Mouse (Mus musculus): ENCODE results near the gene Vkorc1l1. TPM values are rescaled to one million over a fixed set of nuclear protein-coding genes. Genes with fewer than 3 reads are reported as not detected.

The Vkorc1l1 gene
- polyA plus RNA-seq, 1 experiment = 19.5 TPM

DNA sequence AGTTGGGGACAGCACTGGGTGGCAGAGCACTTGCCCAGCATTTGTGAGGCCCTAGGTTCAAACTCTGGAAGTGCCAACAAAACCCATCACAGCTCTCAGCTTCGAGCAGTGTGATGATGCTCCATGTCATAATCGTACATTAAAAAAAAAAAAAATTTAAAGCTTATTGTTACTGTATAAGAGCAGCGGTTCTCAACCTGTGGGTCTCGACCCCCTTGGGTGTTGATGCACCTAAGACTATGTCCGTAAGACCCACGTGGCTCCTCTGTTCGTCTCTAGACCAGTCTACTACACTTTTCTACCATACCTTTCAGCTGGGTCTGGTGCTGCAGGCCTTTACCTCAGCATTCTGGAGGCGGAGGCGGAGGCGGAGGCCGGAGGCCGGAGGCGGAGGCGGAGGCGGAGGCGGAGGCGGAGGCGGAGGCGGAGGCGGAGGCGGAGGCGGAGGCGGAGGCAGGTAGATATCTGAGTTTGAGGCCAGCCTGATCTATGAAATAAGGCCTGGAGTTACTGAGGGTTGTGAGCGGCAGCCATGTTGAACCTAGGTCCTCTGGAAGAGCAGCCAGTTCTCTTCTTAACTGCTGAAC, 23.6 kb upstream of the Vkorc1l1 start:
- TF ChIP-seq POLR2A (IDR thresholded peaks at IDR 0.05; ENCODE audit: borderline replicate concordance, extremely low read depth, low read depth, low read length) (no peak), CTCF (IDR thresholded peaks at IDR 0.05; ENCODE audit: insufficient read depth, low read length) (no peak)
- no peak for DNase-seq
- WGBS = 88% methylated on average over 24 of the region's 24 CpGs
- no peaks in the 10 kb centered on the region for H3K4me1 ChIP-seq (ENCODE audit: control insufficient read depth, insufficient read depth, low read length)
- H3K4me3 ChIP-seq (replicated peaks; ENCODE audit: extremely low read depth, low read depth, low read length) = no peak overlapping the region

DNA sequence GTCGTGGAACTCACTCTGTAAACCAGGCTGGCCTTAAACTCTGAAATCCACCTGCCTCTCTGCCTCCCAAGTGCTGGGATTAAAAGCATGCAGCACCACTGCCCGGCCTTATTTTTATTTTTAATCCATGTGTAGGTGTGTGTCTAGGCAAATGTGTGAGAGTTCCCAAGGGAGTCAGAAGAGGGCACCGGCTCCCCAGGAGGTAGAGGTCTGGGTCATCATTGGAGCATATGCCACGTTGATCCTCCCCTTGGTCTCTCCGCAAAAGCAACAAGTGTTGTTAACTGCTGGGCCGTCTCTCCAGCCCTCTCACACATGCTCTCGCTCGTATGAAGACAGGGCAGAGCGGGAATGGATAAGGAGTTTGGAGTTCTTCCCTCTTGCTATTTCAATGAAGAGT, 23.0 kb upstream of the Vkorc1l1 start:
- 70% methylated on average over 9 of the region's 9 CpGs for WGBS
- no peak for DNase-seq
- no peak overlapping the region for H3K4me3 ChIP-seq (replicated peaks; ENCODE audit: extremely low read depth, low read depth, low read length)
- TF ChIP-seq POLR2A (IDR thresholded peaks at IDR 0.05; ENCODE audit: borderline replicate concordance, extremely low read depth, low read depth, low read length) (no peak), CTCF (IDR thresholded peaks at IDR 0.05; ENCODE audit: insufficient read depth, low read length) (no peak)
- no peaks in the 10 kb centered on the region for H3K4me1 ChIP-seq (ENCODE audit: control insufficient read depth, insufficient read depth, low read length)

DNA sequence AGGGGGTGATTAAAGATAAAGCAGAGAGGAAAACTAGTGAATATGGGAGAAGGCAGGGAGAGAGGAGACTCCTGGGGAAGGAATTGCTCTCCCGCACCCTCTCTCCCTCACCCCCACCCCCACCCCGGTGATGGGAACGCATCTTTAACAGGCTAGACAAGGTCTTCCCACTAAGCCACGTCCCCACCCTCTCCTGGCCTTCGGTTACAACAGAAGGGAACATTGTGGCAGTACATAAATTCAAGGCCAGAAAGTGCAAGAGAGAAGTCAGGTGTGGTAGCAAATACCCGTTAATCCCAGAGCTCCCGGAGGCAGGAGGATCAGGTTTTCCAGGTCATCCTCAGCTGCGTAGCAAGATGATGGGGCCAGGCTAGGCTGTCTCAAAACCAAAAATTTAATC, 22.4 kb upstream of the Vkorc1l1 start:
- Histone ChIP-seq H3K4me1 (ENCODE audit: control insufficient read depth, insufficient read depth, low read length) (no peaks in the 10 kb centered on the region), H3K4me3 (replicated peaks; ENCODE audit: extremely low read depth, low read depth, low read length) (no peak overlapping the region)
- no peak for TF ChIP-seq CTCF (IDR thresholded peaks at IDR 0.05; ENCODE audit: insufficient read depth, low read length)
- no peak for TF ChIP-seq POLR2A (IDR thresholded peaks at IDR 0.05; ENCODE audit: borderline replicate concordance, extremely low read depth, low read depth, low read length)
- 62% methylated on average over 8 of the region's 8 CpGs for WGBS
- no peak for DNase-seq

DNA sequence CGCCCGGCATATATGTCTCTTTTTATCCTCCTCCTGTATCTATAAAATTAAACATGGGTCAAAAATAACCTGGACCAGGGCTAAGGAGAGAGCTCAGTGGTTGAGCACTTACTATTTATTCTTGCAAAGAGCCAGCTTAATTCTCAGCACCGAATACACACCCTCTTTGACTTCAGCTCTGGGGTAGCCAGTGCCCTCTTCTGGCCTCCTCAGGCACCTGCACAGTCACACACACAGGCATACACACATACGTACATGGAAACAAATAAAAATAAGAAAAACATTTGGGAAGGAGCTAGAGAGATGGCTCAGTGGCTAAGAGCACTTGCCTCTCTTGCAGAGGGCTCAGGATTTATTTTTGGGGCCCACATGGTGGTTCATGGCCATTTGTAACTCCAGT, 19.8 kb upstream of the Vkorc1l1 start:
- Histone ChIP-seq H3K4me3 (replicated peaks; ENCODE audit: extremely low read depth, low read depth, low read length) (no peak overlapping the region), H3K4me1 (ENCODE audit: control insufficient read depth, insufficient read depth, low read length) (no peaks in the 10 kb centered on the region)
- TF ChIP-seq CTCF (IDR thresholded peaks at IDR 0.05; ENCODE audit: insufficient read depth, low read length) (no peak), POLR2A (IDR thresholded peaks at IDR 0.05; ENCODE audit: borderline replicate concordance, extremely low read depth, low read depth, low read length) (no peak)
- WGBS = 95% methylated on average over 4 of the region's 4 CpGs
- DNase-seq = no peak

DNA sequence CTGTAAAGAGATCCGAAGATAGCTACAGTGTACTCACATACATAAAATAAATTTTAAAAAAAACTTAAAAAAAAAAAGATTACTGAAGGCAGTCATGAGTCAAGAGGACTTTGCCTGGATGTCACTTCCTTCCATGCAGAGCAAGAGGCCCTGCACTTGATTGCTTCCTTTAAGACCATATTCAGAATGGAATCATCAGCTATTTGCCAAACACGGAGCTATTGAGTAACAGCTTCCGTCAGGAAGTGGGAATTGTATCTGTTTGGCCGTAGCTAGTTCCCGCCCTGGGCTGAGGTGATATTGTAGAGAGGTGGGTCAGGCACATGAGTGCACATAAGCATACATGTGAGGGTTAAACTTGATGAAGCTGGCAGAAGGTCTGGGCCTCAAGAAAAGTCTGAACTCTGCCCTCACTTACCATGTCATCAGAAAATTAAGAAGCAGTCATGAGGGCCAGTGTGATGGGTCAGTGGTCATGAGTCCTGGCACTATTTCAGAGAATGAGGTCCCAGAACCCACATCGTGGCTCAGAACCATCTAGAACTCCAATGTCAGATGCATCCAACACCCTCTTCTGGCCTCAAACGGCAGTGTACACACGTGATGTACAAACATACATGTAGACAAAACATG, 16.8 kb upstream of the Vkorc1l1 start:
- WGBS = 56% methylated on average over 8 of the region's 8 CpGs
- no peak overlapping the region for H3K4me3 ChIP-seq (replicated peaks; ENCODE audit: extremely low read depth, low read depth, low read length)
- H3K4me1 ChIP-seq (ENCODE audit: control insufficient read depth, insufficient read depth, low read length) = no peaks in the 10 kb centered on the region; the same call in 1 of the 2 replicates
- TF ChIP-seq CTCF (IDR thresholded peaks at IDR 0.05; ENCODE audit: insufficient read depth, low read length) = no peak
- TF ChIP-seq POLR2A (IDR thresholded peaks at IDR 0.05; ENCODE audit: borderline replicate concordance, extremely low read depth, low read depth, low read length) = no peak
- no peak for DNase-seq

DNA sequence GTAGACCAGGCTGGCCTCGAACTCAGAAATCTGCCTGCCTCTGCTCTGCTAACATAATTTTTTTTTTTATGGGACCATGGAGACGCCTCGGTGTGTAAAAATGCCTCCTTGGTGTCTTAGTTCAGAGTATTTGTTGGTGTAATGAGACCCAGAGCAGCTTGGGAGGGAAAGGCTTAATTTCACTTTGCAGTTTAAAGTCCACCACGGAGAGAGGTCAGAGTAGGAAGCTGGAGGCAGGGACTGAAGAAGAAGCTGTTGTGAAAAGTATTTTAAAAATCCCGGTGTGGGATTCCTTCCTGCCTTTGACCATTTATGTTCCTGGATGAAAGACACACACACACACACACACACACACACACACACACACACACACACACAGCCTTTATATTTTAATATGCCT, 15.8 kb upstream of the Vkorc1l1 start:
- H3K4me3 ChIP-seq (replicated peaks; ENCODE audit: extremely low read depth, low read depth, low read length) = no peak overlapping the region
- no peak for DNase-seq
- WGBS = 61% methylated on average over 5 of the region's 5 CpGs
- TF ChIP-seq CTCF (IDR thresholded peaks at IDR 0.05; ENCODE audit: insufficient read depth, low read length) (no peak), POLR2A (IDR thresholded peaks at IDR 0.05; ENCODE audit: borderline replicate concordance, extremely low read depth, low read depth, low read length) (no peak)
- H3K4me1 ChIP-seq (ENCODE audit: control insufficient read depth, insufficient read depth, low read length) = no peaks in the 10 kb centered on the region; the same call in 1 of the 2 replicates

DNA sequence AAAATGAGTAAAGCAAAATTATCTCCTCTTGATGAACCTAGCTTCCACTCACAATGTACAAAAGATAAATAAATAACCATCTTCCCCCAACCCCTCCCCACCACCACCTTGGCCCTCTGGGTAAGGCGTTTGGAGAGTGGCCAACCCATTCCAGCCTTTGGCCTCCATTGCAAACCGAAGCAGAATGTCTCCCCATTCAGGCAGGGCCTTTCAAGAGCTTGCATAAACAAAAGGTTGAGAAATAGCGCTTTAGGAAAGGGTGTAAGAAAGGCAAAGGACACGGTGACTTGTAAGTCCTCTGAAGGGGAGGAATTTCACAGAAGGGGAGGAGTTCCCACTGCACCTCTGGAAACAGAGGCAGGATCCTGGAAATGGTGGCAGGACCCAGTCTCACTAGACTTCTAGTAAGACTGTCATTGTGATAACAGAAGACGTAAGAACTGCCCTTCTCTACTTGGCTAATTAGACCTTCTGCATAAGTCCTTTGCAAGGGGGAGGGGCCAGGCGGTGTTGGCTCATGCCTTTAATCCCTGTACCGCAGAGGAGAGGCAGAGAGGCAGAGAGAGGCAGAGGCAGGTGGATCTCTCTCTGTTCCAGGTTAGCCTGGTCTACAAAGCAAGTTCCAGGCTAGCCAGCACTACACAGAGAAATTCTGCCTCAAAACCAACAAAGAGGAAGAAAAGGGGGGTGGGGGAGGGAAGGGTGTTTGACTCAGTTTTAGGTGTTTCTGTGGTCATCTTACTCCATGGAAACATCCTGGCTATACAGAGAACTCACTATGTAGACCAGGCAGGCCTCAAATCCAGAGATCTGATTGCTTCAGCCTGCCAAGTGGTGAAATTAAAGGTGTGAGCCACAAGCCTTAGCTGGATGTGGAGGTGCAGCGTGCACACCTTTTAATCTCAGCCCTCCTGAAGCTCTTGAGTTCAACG, 11.6 kb upstream of the Vkorc1l1 start:
- DNase-seq = peak; percentile 39
- H3K4me3 ChIP-seq (replicated peaks; ENCODE audit: extremely low read depth, low read depth, low read length) = no peak overlapping the region
- no peak for TF ChIP-seq CTCF (IDR thresholded peaks at IDR 0.05; ENCODE audit: insufficient read depth, low read length)
- no peak for TF ChIP-seq POLR2A (IDR thresholded peaks at IDR 0.05; ENCODE audit: borderline replicate concordance, extremely low read depth, low read depth, low read length)
- no peaks in the 10 kb centered on the region; the same call in 1 of the 2 replicates for H3K4me1 ChIP-seq (ENCODE audit: control insufficient read depth, insufficient read depth, low read length)
- 34% methylated on average over 9 of the region's 9 CpGs for WGBS

DNA sequence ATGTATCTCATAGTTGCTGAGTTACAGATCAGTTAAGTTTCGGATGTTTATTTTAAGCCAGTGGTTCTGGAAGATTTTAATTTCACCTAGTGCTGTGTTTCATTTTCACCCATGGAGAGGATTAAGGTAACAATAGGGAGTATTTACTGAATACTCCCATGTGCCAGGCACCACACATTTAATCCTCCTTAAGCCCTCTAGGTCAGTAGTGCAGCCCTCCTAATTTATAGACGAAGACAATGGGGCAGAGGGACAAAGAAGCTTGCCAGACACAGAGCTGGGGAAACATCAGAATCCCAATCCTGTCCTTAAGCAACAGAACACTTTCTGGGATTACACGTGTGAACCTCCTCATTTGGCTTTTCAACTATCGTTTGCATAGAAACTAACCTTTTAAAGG, 4.8 kb upstream of the Vkorc1l1 start:
- Histone ChIP-seq H3K4me1 (ENCODE audit: control insufficient read depth, insufficient read depth, low read length) (no peaks in the 10 kb centered on the region), H3K4me3 (replicated peaks; ENCODE audit: extremely low read depth, low read depth, low read length) (no peak overlapping the region)
- no peak for DNase-seq
- 66% methylated on average over 4 of the region's 4 CpGs for WGBS
- TF ChIP-seq POLR2A (IDR thresholded peaks at IDR 0.05; ENCODE audit: borderline replicate concordance, extremely low read depth, low read depth, low read length) (no peak), CTCF (IDR thresholded peaks at IDR 0.05; ENCODE audit: insufficient read depth, low read length) (no peak)

DNA sequence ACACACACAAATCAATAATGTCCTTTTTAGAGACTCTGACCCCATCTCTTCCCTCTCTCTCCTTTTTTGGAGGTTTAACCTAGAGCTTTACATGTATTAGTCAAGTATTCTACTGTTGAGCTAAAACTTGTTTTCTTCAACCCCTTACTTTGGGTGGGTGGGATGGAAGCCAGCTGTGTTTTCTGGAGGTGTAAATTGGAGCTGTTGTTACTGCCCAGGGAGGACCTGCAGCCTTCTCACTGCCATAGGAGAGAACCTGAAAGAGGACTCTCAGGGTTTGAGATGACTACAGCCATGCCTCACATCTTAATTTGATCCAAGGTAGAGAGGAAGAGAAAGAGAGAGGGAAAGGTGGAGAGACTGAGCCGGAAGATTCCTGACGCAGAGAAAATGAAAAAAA, 1.5 kb upstream of the Vkorc1l1 start:
- no peak for DNase-seq
- Histone ChIP-seq H3K4me3 (replicated peaks; ENCODE audit: extremely low read depth, low read depth, low read length) (no peak overlapping the region), H3K4me1 (ENCODE audit: control insufficient read depth, insufficient read depth, low read length) (peaks cover 4% of the 10 kb centered on the region)
- 32% methylated on average over 2 of the region's 2 CpGs for WGBS
- TF ChIP-seq CTCF (IDR thresholded peaks at IDR 0.05; ENCODE audit: insufficient read depth, low read length) (no peak), POLR2A (IDR thresholded peaks at IDR 0.05; ENCODE audit: borderline replicate concordance, extremely low read depth, low read depth, low read length) (no peak)

All from lung, adult 2 months (tissue).